Mouse (Mus musculus) stomach, postnatal 0 days (tissue): ENCODE measurements at regions not wholly inside any gene's neighbourhood (a gene's known extent, or its start where the extent isn't known, plus 50 kb on each side); places are given as distances from the start of the nearest gene placed in this dataset.
A peak's percentile ranks its signal among the peaks of the same experiment; 100 is the strongest.

Experiments
- ATAC-seq: fragments of 200-750 bp; cut with Nextera tagmentation; 2 replicates; pipeline ENCODE4 v1.8.0; 2017; ENCODE audit not compliant: low FRiP score, low TSS enrichment
- DNase-seq: peaks from one replicate; pipeline ENCODE4 v3.0.0-alpha.2; 2016; ENCODE audit warnings: low spot score
- H3K27ac ChIP-seq: fragments of 300-500 bp; sonication (generic); replicated peaks from 2 replicates; pipeline ENCODE4 v1.5.1; 2014; ENCODE audit warnings: mild to moderate bottlenecking, control low read depth
- H3K27me3 ChIP-seq: fragments of 300-500 bp; sonication (generic); 2 replicates; pipeline ENCODE4 v1.6.1; 2014; ENCODE audit warnings: low read length; ENCODE audit not compliant: control insufficient read depth, insufficient read depth
- H3K36me3 ChIP-seq: fragments of 300-500 bp; sonication (generic); 2 replicates; pipeline ENCODE4 v1.6.1; 2014; ENCODE audit warnings: low read length, mixed read lengths; ENCODE audit not compliant: control insufficient read depth, insufficient read depth
- H3K4me1 ChIP-seq: fragments of 300-500 bp; sonication (generic); replicated peaks from 2 replicates; pipeline ENCODE4 v1.6.1; 2014; ENCODE audit warnings: antibody characterized with exemption; ENCODE audit not compliant: control insufficient read depth, insufficient read depth
- H3K4me2 ChIP-seq: fragments of 300-500 bp; sonication (generic); replicated peaks from 2 replicates; pipeline ENCODE4 v1.6.1; 2014; ENCODE audit warnings: low read depth, mild to moderate bottlenecking, control low read depth, moderate library complexity
- H3K4me3 ChIP-seq: fragments of 300-500 bp; sonication (generic); 2 replicates; pipeline ENCODE4 v1.5.1; 2014; ENCODE audit warnings: low read depth, low read length, control low read depth
- H3K9ac ChIP-seq: fragments of 300-500 bp; sonication (generic); 2 replicates; pipeline ENCODE4 v1.6.1; 2014; ENCODE audit warnings: mild to moderate bottlenecking, low read length, control low read depth, mixed read lengths
- H3K9me3 ChIP-seq: fragments of 300-500 bp; sonication (generic); 2 replicates; pipeline ENCODE4 v1.6.1; 2016; ENCODE audit warnings: low read length; ENCODE audit not compliant: control insufficient read depth
- CTCF ChIP-seq: IDR thresholded peaks from 2 replicates; pipeline ENCODE4 v1.5.1; 2016; ENCODE audit warnings: antibody characterized with exemption, low read depth, mild to moderate bottlenecking, moderate library complexity
- EP300 ChIP-seq: optimal IDR thresholded peaks from 2 replicates; pipeline ENCODE3; 2016; ENCODE audit warnings: antibody characterized with exemption
- WGBS: fragments of 180-500 bp; shearing (Covaris S2); extraction: QIAGEN DNeasy Blood & Tissue Kit; methylation state at CpG from one replicate; pipeline ENCODE4 v1.1.7; 2014; 5-methylcytosine and 5-hydroxymethylcytosine counted together

DNA sequence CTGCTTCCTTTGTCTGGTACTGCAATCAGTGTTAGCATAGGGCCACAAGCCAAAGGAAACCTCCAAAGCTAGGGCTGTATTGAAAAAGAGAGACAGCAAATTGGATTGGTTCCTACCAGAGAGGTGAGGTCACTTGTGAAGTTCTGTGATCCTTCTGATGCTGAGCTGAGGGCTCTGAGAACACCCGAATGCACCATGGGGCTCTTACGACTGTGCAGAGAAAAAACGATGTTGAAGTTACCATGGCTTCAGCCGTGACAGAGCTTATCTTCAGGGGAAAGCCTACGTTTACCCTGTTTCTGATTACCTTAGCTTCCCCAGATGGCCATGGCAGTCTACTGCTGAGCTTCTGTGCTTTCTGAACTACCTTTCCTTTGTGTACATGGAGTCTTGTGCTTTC, 53.9 kb upstream of the Fmo9 start:
- Histone ChIP-seq H3K9me3 (no peaks in the 10 kb centered on the region), H3K9ac (no peak overlapping the region)
- no peak for TF ChIP-seq EP300
- TF ChIP-seq CTCF, result no peak

DNA sequence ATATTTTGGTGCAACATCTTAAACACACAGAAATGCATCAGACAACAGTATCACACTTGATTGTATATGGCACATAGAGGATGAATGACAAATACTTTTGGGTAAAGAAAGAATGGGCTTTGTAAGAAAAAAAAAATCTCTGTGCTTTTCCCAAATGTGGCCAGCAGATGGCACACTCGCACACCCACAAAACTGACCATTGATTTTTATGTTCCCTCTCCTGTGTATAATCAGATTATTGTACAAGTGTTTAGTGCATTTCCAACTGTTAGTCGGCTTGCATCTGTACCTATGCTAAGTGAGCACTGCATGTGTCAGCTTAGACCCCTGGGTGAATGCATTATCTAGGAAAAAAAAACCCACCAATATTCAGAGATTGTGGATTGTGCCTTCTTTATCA, 56.4 kb upstream of the Fmo9 start:
- no peak overlapping the region for H3K4me2 ChIP-seq
- no peaks in the 10 kb centered on the region for H3K4me1 ChIP-seq
- H3K4me3 ChIP-seq, result no peak overlapping the region
- H3K27ac ChIP-seq, result no peak overlapping the region
- H3K27me3 ChIP-seq, result no peaks in the 10 kb centered on the region
- TF ChIP-seq EP300 (no peak), CTCF (peak; percentile 81)
- WGBS, result 5% methylated on average over 2 of the region's 2 CpGs
- no peaks in the 10 kb centered on the region for H3K36me3 ChIP-seq
- DNase-seq (peak; percentile 22), ATAC-seq (no peak)
- H3K9me3 ChIP-seq, result no peaks in the 10 kb centered on the region
- no peak overlapping the region for H3K9ac ChIP-seq

More for the DNA sequence above, 53.9 kb upstream of the Fmo9 start:
- DNase-seq (no peak), ATAC-seq (no peak)
- no peak overlapping the region for H3K27ac ChIP-seq
- no peaks in the 10 kb centered on the region for H3K4me1 ChIP-seq
- H3K4me3 ChIP-seq, result no peak overlapping the region
- 47% methylated on average over 5 of the region's 5 CpGs for WGBS
- no peaks in the 10 kb centered on the region for H3K36me3 ChIP-seq
- H3K27me3 ChIP-seq, result no peaks in the 10 kb centered on the region
- no peak overlapping the region for H3K4me2 ChIP-seq

- TF ChIP-seq CTCF (no peak), EP300 (no peak)
- H3K9ac ChIP-seq, result no peak overlapping the region
- DNase-seq, result no peak
Measured at GRCm38 (mm10) chr1:166750236-166750635, 68.6 kb upstream of the Fmo9 start.

DNA sequence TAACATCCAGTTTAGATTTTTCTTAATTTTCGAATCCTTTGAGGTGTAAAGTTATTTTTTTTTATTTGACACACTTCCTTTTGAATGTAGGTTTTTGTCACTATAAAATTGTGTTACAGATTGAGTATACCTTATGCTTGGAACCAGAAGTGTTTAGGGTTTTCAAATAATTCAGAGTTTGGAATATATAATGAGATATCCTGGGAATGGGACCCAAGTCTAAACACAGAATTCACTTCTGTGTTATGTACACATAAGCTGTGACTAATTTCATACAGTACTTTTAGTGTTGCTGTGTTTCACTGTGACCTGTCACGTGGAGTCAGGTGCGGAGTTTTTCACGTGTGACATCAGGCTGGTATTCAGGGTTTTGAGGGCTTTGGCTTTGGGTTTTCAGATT, 69.1 kb upstream of the Fmo9 start:
- H3K36me3 ChIP-seq, result no peaks in the 10 kb centered on the region
- no peak overlapping the region for H3K4me3 ChIP-seq
- no peak overlapping the region for H3K9ac ChIP-seq
- H3K27ac ChIP-seq, result no peak overlapping the region
- H3K9me3 ChIP-seq, result no peaks in the 10 kb centered on the region
- H3K27me3 ChIP-seq, result no peaks in the 10 kb centered on the region
- H3K4me1 ChIP-seq, result no peaks in the 10 kb centered on the region
- TF ChIP-seq EP300, result no peak
- no peak for TF ChIP-seq CTCF
- DNase-seq, result no peak
- no peak for ATAC-seq
- H3K4me2 ChIP-seq, result no peak overlapping the region
- 86% methylated on average over 4 of the region's 4 CpGs for WGBS

More at GRCm38 (mm10) chr1:166750236-166750635, 68.6 kb upstream of the Fmo9 start:
- WGBS, result 73% methylated on average over 4 of the region's 4 CpGs
- Histone ChIP-seq H3K4me2 (no peak overlapping the region), H3K36me3 (no peaks in the 10 kb centered on the region), H3K4me1 (no peaks in the 10 kb centered on the region), H3K27me3 (no peaks in the 10 kb centered on the region), H3K27ac (no peak overlapping the region), H3K4me3 (no peak overlapping the region), H3K9me3 (no peaks in the 10 kb centered on the region)
- no peak for ATAC-seq

GRCm38 (mm10) chr1:166751436-166751835, 69.8 kb upstream of the Fmo9 start:
- Histone ChIP-seq H3K27me3 (no peaks in the 10 kb centered on the region), H3K27ac (no peak overlapping the region), H3K4me3 (no peak overlapping the region), H3K4me1 (no peaks in the 10 kb centered on the region), H3K4me2 (no peak overlapping the region), H3K9me3 (no peaks in the 10 kb centered on the region), H3K36me3 (no peaks in the 10 kb centered on the region), H3K9ac (no peak overlapping the region)
- no peak for DNase-seq
- ATAC-seq, result no peak
- TF ChIP-seq EP300 (no peak), CTCF (no peak)
- WGBS, result 78% methylated on average over 3 of the region's 3 CpGs

DNA sequence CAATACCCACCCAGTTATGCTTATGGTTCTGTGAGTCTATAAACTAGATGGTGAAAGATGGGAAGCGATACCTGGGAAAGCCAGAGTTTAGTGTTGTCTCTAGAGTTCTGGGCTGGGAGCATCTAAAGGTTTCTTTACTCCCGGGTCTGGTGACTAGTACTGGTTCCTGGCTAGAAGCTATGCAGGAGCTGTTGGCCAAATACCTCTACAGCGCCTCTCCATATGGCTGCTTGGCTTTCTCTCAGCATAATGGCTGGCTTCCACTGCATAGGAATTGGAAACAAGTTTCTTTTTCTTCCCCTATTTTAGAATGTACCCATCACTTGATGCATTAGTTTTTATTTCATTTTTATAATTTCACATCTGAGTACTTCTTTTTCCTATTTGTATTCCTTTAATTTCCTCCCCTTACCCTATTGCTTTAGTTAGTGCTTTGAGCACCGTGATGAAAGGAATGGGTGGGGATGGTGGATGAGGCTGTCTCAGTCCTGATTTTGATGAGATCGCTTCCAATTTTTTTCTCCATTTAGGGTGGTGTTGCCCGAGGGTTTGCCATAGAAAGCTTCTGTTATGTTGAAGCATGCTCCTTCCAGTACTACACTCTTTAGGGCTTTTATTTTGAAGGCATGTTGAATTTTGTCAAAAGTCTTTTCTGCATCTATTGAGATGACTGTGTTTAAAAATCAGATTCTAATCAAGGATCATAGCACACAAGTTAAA, 71.5 kb upstream of the Fmo9 start:
- no peak for DNase-seq
- H3K27ac ChIP-seq, result no peak overlapping the region

More for the DNA sequence above, 71.5 kb upstream of the Fmo9 start:
- no peak for ATAC-seq
- 75% methylated on average over 6 of the region's 6 CpGs for WGBS
- Histone ChIP-seq H3K4me1 (no peaks in the 10 kb centered on the region), H3K36me3 (no peaks in the 10 kb centered on the region), H3K4me3 (no peak overlapping the region), H3K27me3 (no peaks in the 10 kb centered on the region), H3K9me3 (no peaks in the 10 kb centered on the region), H3K9ac (no peak overlapping the region), H3K4me2 (no peak overlapping the region)
- no peak for TF ChIP-seq EP300
- TF ChIP-seq CTCF, result no peak
